Mouse (Mus musculus): Measurements from ENCODE around the gene Fbxo36.

The Fbxo36 gene

DNA sequence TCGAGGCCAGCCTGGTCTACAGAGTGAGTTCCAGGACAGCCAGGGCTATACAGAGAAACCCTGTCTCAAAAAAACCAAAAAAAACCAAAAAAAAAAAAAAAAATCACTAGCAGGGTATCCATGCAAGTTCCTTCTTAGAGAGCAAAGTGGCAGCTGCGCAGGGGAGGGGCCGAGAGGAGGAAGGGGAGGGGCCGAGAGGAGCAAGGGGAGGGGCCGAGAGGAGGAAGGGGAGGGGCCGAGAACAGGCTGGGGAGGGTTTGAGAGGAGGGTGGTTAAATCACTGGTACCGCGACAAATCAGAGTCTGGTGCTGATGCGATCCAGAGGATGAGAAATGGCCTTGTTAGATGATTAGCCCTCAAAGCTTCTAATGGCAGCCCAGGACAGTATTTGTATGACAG lies 52.1 kb downstream of the Fbxo36 start:
- DNase-seq: no peak

DNA sequence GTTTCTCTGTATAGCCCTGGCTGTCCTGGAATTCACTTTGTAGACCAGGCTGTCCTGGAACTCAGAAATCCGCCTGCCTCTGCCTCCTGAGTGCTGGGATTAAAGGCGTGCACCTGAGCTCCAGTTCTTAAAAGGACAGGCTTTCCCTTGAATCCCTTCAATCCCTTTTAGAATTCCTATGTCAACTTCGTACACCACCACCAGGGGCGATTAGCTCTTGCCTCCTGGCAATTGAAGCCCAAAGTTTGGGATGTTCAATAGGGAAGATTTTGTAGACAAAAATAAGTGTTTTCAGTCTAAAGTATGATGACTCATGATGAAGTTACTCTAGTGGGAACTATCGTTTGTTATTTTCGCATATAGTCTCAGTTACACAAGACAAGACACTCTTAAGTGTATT lies 57.7 kb downstream of the Fbxo36 start:
- DNase-seq: no peak

DNA sequence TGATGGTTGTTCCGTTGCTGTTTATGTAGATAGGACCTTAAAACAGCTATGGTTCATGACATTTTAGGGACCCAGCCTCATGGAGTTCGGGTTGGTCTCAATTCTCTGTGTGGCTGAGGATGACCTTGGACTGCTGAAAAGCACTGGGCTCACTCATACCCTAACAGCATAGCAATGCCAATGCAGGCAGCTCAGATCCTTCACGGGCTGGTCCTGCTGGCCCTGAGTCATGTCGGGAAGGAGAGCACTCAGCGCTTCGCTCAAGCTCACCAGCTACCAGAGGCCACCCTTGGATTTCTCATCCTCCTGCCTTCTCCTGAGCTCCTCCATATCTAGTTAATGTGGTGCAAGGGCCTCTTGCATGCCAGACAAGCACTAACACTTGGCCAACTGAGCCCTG lies 59.5 kb downstream of the Fbxo36 start:
- DNase-seq: no peak

DNA sequence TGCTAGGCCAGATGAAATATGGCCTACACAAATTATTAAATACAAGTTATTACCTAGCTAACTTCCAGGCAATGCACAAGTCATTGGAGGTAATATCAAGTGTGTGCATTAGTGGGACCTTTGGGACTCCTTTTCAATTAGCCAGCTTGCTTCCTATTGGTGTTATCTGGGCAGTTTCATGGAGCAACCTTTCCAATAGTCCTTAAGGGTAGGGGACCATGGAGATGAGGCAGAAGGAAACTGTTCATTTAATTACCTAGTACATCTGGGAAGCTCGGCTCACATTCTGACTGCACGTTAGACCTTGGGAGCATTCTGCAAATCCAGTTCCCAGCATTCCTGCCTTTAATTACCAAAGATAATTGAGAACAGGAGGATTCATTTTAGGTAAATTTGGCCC lies 64.8 kb downstream of the Fbxo36 start:
- no peak for DNase-seq

DNA sequence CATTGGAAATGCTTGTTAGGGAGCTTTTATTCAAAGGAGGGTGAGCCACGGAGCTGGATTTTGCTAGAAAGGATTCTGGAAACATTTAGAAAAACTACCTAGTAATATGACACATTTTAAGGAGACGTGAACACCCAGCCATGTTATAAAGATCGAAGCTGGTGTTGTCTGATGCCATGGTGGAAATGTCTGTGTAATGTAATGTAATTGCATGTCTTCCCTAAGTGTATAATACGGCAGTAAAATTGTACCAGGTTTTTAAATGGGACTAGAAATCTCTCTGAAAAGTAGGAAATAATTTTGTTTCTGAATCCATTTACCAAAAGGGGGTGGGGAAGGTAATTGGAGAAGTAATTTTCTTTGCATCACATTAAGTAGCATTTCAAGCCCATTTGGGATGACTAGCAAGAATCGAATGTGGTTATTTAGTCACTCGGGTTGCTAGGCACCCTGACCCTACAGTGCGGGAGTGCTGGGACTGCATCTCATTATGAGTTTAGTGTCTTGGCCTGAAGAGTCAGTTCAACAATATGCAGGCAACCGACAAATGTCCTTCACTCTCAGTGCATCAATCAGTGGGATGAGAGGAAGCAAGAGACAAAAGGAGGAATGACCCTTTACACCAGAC lies 70.7 kb downstream of the Fbxo36 start:
- no peak for DNase-seq

DNA sequence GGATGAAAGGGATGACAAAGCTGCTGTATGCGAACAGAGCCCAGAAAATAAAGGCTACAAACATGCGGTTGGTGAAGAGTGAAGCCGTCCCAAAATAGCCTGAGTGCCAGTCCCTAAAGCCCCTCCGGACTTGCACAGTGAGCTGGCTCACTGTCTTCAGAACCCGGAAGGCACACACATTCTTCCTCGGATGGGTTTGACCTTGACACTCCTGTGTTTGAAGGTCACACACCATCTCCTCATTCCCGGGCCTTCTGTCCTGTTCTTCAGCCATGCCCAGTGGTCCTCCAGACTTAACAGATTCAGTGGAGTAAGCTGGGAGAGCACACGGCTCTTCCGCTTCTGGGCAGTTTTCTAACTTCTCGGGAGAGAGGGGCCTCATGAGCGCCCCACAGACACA lies 72.9 kb downstream of the Fbxo36 start:
- DNase-seq: no peak

DNA sequence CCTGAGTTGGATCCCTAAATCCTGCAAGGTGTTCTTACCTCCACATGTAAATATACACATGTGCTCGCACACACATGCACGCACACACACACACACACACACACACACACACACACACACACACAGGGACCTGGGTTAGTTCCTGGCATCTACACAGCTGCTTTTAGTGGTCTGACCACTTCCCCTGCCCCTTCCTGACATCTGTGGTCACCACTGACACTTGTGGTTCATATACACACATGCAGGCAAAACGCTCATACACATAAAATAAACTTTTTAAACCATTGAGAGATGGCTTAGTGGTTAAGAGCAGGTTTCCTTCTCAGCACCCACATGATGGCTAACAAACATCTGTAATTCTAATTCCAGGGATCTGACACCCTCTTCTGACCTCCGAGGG lies 75.4 kb downstream of the Fbxo36 start:
- no peak for DNase-seq

DNA sequence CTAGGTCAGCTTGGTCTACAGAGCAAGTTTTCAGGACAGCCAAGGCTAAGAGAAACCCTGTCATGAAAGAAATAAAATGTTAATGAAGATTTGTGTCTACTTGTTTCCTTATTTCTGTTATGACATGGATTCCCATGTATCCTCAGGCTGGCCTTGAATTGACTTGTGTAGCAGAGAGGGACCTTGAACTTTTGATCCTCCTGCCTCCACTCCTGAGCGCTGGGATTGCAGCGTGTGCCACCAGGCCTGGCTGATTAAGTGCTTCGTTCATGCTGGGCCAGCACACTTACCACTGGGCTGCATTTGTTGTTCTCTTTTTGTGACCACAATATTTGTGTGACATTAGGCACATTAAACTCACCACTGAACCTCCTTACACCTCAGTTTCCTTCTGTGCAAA lies 79.2 kb downstream of the Fbxo36 start:
- DNase-seq: no peak

DNA sequence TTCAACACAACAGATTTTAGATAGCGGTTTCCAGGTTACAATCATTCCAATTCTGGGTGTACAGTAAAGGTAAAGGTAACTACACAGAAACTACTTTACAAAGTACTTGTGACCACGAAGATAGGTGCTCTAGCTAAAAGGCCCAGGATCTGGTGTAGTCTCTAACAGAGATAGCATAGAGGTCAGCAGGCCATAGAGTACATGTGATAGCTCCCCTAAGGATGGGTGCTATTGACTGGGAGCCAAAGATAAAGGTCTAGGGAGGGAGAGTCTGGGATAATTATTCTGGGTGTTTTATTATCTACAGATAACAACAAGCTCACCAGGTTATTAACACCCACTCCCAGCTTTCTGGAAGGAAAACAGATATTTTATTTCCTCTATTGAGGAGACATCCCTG lies 83.8 kb downstream of the Fbxo36 start:
- DNase-seq: no peak

DNA sequence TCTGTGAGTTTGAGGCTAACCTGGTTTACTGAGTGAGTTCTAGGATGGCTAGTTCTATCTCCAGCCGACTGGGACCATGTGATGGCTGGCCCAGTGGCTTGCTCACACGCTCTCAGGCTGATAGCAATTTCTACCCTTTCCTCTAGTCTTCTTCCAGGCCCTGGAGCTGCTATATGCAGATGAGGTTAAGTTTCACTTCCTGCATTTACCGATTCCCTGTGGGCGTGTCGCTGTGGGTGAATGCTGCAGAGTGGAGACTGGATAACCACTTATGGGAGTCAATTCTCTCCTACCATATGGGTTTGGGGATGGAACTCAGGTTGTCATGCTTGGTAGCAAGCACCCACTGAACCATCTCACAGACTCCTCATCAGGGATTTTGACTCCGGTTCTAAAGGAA lies 84.5 kb downstream of the Fbxo36 start:
- no peak for DNase-seq

DNA sequence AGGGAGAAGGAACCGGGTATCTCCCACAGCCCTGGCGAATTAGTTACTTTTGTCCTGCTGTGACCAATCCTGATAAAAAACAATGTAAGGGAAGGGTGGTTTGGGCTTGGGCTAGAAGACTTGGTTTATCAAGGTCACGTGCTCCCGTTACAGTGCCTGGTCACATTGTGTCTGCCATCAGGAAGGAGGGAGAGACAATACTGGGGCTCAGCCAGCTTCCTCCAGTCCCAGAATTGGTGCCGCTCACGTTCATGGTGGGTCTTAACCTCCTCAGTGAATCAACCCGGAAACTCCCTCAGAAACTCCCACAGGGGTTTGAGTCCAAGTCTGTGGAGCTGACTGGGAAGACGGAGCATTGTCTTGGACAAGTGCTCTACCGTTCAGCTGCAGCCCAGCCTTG lies 86.0 kb downstream of the Fbxo36 start:
- no peak for DNase-seq

DNA sequence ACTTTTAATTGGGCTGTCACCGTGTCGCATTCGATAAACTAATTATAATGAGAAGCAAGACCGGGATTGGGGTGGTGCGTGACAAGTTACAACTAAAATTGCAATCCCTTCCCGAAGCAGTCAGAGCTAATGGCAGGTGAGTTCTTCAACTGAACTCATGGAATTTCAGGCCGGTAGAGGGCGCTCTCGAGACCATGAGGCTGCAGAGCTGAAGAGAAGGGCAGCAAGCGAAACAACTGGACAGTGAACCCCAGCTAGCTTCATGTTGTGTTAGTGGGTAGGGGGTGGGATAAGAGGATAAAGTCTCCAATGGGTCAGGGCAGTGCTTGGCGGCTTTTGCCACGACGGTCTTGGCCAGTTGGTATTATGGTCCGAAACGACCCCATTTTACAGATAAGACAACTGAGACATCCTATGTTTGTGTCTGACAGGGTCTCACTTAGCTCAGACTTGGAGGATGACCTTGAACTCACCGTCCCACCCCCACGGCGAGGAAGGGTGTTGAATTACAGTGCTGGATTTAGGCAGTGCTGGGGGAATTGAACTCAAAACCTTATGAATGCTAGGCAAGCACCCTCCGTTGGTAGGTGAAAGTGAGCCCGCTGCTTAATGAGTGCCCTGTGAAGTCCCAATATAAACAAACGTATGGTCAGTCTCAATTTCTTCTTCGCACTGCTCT lies 94.0 kb downstream of the Fbxo36 start:
- DNase-seq: peak; percentile 90 to 95

DNA sequence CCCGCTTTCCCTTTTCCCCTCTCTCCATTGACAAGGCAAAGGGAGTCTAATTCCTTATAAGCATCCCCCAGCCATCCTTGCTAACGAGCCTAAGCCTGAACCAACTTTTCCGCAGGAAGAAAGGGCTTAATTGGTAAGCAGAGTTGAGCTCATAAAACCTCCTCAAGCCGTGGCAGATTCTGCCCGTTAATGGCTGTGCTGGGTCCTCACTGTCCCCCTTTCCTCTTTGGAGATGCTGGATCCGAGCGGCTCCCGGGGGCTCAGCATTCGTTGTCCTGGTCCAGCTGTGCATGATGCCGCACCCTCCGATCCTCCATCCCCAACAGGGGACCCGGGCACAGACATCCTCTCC lies 94.5 kb downstream of the Fbxo36 start:
- DNase-seq: no peak

DNA sequence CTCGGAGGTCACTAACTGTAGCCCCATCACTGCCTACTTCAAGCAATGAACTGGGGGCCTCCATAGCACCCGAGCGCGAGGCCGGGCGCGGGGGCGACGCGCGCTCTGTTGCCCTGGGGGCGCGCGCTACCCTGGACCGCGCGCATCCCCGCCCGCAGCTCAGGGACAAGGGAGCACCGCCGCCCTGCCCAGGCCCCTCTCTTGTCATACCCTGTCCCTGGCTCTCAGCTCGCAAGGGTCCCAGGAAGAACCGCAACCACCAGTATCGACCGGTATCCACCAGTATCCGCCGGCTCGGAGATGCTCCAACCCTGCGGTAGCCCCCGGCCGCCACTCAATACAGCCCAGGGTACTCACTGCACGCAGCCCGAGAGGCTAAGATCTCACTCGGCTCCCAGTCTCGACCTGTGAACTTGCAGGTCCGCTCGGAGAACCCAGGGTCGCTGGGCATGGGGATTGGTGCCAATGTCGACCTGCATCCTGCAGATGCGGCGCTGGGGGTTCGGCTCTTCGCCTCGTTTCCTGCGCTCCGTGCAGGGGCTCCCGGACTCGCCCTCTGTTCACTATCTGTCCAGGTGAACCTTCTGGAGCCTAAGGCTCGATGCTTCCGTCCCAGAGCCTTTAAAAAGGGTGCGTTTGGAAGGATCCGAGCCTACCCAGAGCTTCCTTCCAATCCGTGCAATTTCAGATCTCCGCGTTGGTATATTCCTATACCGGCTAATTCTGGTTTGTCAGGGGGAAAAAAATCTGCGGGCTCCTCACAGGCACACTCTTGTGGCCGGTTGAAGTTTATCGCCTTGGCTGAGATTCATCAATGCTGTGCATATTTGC lies 95.1 kb downstream of the Fbxo36 start, which contains the start of gene Slc16a14:
Gene Slc16a14 (minus strand): TSS at position 632 of the 831 bp plus-strand sequence.
- DNase-seq: peak; percentile 64 to 66

DNA sequence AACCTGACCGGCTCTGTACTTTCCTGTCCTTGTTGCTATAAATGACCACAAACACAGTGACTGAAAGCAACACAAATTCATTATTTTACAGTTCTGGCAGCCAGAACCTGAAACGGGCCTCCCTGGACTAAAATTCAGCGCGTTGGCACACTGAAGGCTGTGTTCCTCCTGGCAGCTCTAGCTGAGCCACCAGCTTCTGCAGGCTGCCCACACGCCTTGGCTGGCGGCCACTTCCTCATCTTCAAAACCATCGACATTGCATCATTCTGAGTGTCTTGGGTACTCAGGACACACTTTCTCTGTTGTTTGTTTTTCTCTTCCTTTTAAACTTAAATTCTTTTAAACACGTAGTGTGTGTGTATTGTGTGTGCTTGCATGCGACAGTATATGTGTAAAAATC lies 96.0 kb downstream of the Fbxo36 start:
- DNase-seq: peak; percentile 82 to 84

DNA sequence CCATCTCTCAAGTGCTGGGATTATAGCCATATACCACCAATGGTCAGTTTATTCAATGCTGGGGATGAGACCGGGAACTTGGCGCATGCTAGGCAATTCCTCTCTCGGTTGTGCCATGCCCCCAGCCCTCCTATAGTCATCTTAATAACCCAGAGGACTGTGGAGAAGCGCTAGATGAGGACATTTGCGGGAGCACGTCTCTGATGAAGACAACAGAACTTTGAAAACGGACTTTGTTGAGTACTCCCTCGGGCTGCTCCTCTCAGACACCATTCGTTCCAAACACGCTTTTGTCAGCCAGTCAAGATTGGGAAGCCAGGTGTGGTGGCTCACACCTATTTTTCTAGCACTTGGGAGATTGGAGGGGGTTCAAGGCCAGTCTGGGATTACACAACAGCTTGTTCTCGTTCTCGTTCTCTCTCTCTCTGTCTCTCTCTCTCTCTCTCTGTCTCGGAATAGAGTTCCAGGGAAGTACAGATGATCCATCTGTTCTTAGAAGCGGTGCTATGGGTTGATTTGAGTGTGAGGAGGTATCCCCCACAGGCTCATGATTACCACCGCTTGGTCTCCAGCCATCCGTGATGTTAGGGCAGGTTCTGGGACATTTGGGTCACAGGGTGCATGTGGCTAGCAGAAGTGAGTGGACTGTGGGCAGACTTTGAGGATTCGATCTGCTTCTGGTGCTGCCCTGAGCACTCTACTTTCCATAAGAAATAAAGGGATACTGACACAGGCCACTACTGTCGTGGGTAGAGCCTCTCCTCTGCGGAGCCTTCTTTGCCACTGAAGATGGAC lies 97.3 kb downstream of the Fbxo36 start:
- no peak for DNase-seq

DNA sequence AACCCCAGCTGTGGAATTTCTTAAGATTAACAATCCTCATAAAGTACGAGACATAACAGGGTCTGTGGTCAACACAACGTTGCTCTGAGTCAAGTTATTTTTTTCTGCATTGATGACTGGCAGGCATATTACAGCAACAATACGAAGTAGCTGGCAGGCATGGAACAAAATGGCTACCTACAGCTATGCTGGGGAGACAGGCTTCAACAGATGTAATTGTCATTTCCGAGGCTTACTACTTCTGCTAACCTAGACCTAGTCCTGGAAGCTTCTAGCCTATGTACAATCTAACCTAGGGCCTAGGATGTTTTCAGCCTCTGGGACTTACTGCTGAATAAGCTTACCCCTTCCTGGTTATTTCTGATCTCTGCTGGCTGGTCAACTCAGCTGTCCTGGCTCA lies 99.8 kb downstream of the Fbxo36 start:
- no peak for DNase-seq

DNA sequence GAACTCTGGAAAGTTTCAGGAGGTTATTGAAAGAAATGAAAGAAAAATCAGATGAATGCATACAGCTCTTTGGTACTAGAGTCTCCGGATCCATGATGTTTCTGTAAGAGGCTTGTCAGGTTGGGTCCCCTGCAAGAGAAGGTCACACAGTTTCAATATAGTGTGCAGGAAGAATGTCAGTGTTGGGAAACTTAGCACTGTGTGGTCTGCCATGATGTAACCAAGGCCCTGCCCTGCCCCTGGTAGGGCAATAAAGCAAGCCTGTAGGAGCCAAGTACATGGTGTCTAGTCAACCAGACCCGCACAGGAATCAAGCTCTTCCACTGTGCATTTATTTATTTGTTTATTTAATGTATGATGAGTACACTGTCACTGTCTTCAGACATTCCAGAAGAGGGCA lies 100.7 kb downstream of the Fbxo36 start:
- no peak for DNase-seq

DNA sequence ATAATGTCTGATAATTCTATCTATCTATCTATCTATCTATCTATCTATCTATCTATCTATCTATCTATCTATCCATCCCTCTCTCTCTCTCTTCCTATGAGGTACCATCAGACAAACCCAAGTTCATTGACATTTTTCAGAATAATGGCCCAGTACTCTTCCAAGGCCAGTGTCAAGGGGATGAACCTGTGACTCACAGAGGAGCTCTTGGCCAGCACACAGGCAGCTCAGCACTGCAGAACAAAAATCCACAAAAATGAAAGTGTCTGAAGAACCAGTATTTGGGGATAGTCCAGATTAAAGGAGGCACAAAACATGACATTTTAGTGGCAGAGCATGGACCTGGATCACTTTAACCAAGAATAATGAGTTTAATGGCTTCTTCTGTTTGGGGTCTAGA lies 103.0 kb downstream of the Fbxo36 start:
- no peak for DNase-seq

DNA sequence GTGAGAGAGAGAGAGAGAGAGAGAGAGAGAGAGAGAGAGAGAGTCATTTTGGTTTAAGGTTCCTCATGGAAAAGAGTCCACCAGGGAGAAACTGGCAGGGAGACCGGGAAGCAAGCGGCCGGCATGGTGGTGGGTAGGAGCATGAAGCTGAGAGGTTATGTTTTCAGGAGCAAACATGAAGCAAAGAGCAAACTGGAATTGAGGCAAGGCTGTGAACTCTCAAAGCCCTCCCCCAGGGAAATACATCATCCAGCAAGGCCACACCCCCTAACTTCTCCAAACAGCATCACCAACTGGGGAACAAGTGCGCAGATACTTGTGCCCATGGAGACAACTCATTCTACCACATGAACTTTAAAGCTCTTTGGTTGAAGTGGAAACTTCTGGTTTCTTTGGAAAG lies 103.9 kb downstream of the Fbxo36 start:
- DNase-seq: no peak

DNA sequence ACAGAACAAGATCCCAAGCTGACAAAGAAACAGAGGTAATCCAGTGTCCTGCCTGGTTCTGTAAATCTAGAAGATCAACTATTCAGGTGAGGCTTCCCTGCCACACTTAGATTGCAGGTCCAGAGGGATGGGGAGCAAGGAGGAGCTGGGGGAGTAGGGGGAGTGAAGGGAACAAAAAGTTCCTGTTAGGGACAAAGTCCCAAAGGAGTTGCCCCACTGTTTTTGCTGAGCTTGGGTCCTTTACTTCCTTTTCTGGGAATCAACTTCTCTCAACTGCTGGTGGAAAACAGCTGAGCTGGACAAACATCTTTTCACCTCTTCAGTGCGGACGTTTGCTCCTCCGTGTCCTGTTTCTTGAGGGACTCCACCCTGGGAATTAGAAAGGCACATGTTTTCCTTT lies 106.3 kb downstream of the Fbxo36 start:
- DNase-seq: peak; percentile 55 to 76

DNA sequence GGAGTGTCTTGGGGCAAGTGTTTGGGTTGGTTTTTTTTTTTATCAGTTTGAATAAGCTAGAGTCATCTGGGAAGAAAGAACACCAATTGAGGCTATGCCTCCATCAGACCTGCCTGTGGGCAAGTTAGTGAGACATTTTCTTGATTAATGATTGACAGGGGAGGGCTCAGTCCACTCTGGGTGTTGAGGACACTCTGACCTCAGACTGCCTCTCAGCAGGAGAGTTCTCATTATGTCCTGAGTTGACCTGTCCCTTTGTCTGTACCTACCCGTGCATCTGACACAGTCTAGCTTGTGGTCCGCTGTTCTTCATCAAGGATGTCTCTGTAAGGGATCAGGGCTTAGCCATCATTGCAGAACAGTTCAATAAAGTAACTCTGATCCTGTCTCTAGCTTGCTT lies 107.7 kb downstream of the Fbxo36 start:
- peak; percentile 63 to 90 for DNase-seq
